Mouse (Mus musculus) embryonic facial prominence, embryonic 11.5 days (tissue): ENCODE measurements at regions not wholly inside any gene's neighbourhood (a gene's known extent, or its start where the extent isn't known, plus 50 kb on each side); places are given as distances from the start of the nearest gene placed in this dataset.

Experiments
- ATAC-seq: fragments of 200-750 bp; cut with Nextera tagmentation; replicated peaks from 2 replicates; pipeline ENCODE4 v1.8.0; 2017; ENCODE audit warnings: low read depth; ENCODE audit not compliant: insufficient number of reproducible peaks, low FRiP score, low TSS enrichment
- DNase-seq: peaks from one replicate; pipeline ENCODE4 v3.0.0-alpha.2; 2015; ENCODE audit warnings: low spot score
- H3K27ac ChIP-seq: fragments of 300-500 bp; sonication (generic); replicated peaks from 2 replicates; pipeline ENCODE4 v1.5.1; 2014; ENCODE audit warnings: mild to moderate bottlenecking, low read depth, low read length, control low read depth
- H3K27me3 ChIP-seq: fragments of 300-500 bp; sonication (generic); 2 replicates; pipeline ENCODE4 v1.6.1; 2014; ENCODE audit warnings: mild to moderate bottlenecking, low read length, moderate library complexity, mixed read lengths; ENCODE audit not compliant: control insufficient read depth, insufficient read depth
- H3K36me3 ChIP-seq: fragments of 300-500 bp; sonication (generic); replicated peaks from 2 replicates; pipeline ENCODE4 v1.6.1; 2014; ENCODE audit warnings: low read depth, mild to moderate bottlenecking, low read length, moderate library complexity, mixed read lengths; ENCODE audit not compliant: control insufficient read depth, insufficient read depth
- H3K4me1 ChIP-seq: fragments of 300-500 bp; sonication (generic); 2 replicates; pipeline ENCODE4 v1.6.1; 2014; ENCODE audit warnings: low read length, mixed read lengths; ENCODE audit not compliant: control insufficient read depth, insufficient read depth
- H3K4me2 ChIP-seq: fragments of 300-500 bp; sonication (generic); 2 replicates; pipeline ENCODE4 v1.6.1; 2014; ENCODE audit warnings: low read depth, mild to moderate bottlenecking, control low read depth, low read length, moderate library complexity
- H3K4me3 ChIP-seq: fragments of 300-500 bp; sonication (generic); 2 replicates; pipeline ENCODE4 v1.5.1; 2014; ENCODE audit warnings: low read depth, low read length, control low read depth
- H3K9ac ChIP-seq: fragments of 300-500 bp; sonication (generic); replicated peaks from 2 replicates; pipeline ENCODE4 v1.6.1; 2014; ENCODE audit warnings: mild to moderate bottlenecking, control low read depth, low read length
- H3K9me3 ChIP-seq: fragments of 300-500 bp; sonication (generic); replicated peaks from 2 replicates; pipeline ENCODE4 v1.6.1; 2016; ENCODE audit warnings: mild to moderate bottlenecking, low read length, inconsistent platforms, mixed read lengths; ENCODE audit not compliant: control insufficient read depth
- WGBS: fragments of 180-500 bp; shearing (Covaris S2); extraction: QIAGEN DNeasy Blood & Tissue Kit; methylation state at CpG from one replicate; pipeline ENCODE4 v1.1.7; 2014; 5-methylcytosine and 5-hydroxymethylcytosine counted together

DNA sequence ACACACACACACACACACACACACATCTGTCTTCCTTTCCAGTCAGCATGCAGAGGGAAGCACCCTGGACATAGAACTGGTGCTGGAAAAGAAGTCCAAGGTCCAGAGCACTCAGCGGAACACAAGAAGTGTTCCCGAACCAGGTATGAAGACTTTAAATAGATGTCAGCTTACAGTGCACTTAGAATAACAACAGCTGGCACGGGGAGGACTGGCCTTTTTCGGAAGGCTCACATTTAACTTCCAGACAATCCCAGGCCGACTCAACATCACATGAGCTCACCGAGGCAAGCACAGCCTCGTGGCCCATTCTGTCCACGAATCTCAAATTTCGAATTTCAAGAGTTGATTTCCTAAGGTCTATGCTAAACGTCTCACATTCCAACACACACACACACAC, 70.9 kb upstream of the Slc25a33 start:
- WGBS = 57% methylated on average over 10 of the region's 10 CpGs
- H3K9me3 ChIP-seq = no peaks in the 10 kb centered on the region
- H3K4me2 ChIP-seq = no peak overlapping the region
- no peak for ATAC-seq
- no peaks in the 10 kb centered on the region for H3K36me3 ChIP-seq
- H3K27me3 ChIP-seq = no peaks in the 10 kb centered on the region
- H3K4me1 ChIP-seq = no peaks in the 10 kb centered on the region
- no peak for DNase-seq
- no peak overlapping the region for H3K27ac ChIP-seq
- H3K9ac ChIP-seq = no peak overlapping the region
- no peak overlapping the region for H3K4me3 ChIP-seq

DNA sequence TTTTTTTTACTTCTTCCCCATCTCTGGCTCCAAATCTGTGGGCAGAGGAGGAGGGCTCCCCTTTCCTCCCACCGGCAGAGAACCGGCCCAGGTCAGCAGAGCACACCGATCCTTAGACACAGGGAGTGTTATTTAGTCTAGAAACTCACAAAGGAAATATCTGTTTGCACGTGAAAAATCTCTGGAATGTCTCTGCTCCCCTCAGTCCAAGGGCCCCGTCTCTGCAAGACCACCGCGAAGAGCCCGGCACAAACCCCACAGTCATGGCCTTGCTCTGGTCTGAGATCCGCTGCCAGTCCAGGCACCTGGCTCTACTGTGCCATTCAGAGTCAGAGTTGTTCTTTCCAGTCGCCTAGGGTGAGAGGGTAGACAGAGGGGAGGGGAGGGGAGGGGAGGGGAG, 69.7 kb upstream of the Slc25a33 start:
- H3K9ac ChIP-seq = no peak overlapping the region
- H3K36me3 ChIP-seq = no peaks in the 10 kb centered on the region
- no peak overlapping the region for H3K4me2 ChIP-seq
- DNase-seq = peak; percentile 50
- WGBS = 22% methylated on average over 9 of the region's 10 CpGs
- no peaks in the 10 kb centered on the region for H3K4me1 ChIP-seq
- H3K9me3 ChIP-seq = no peaks in the 10 kb centered on the region
- no peak for ATAC-seq
- no peaks in the 10 kb centered on the region for H3K27me3 ChIP-seq
- no peak overlapping the region for H3K27ac ChIP-seq
- H3K4me3 ChIP-seq = no peak overlapping the region

DNA sequence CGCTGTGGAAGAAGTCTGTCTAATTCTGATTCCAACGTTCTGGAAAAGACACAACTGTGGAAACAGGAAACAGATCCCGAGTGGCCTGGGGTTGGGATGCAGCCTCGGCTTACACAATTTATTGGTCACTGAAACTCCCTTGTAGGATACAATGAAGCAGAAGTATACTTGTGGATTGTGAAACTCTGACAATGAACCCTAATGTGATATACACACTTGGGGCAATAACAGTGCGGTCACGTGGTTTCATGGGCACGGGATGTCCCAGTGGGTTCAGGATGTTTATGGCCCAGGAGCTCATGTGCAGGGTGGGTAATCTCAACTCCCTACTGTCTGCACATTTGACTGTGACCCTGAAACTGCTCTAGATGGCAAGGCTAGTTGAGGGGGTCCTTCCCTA, 68.8 kb upstream of the Slc25a33 start:
- ATAC-seq = no peak
- DNase-seq = no peak
- Histone ChIP-seq H3K4me1 (no peaks in the 10 kb centered on the region), H3K4me2 (no peak overlapping the region), H3K27ac (peak overlapping the region; percentile 62), H3K36me3 (no peaks in the 10 kb centered on the region), H3K27me3 (no peaks in the 10 kb centered on the region), H3K4me3 (no peak overlapping the region), H3K9ac (no peak overlapping the region), H3K9me3 (no peaks in the 10 kb centered on the region)
- 88% methylated on average over 7 of the region's 7 CpGs for WGBS

DNA sequence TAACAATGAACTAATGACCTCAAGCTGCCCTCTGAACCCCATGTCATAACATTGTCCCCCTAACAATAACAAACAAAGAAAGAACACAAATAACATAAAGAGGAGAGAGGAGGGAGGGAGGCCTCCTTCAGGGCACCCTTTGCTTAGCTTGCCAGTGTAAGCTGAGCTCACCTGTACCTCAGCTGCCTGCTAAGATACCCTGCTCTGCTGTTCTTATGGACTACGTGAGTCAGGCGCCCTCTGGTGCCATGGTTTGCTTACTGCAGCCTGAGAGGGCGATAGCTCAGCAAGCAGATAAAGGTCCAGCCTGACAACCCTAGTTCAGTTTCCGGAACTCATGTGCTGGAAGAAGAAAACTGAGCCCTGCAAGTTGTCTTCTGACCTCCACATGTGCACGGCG, 67.8 kb upstream of the Slc25a33 start:
- H3K27ac ChIP-seq = no peak overlapping the region
- H3K27me3 ChIP-seq = no peaks in the 10 kb centered on the region
- ATAC-seq = no peak
- H3K36me3 ChIP-seq = no peaks in the 10 kb centered on the region
- no peak overlapping the region for H3K9ac ChIP-seq
- H3K4me2 ChIP-seq = no peak overlapping the region
- no peaks in the 10 kb centered on the region for H3K4me1 ChIP-seq
- H3K9me3 ChIP-seq = no peaks in the 10 kb centered on the region; the same call in 1 of the 2 replicates
- WGBS = 60% methylated on average over 6 of the region's 6 CpGs
- peak; percentile 61 for DNase-seq
- no peak overlapping the region for H3K4me3 ChIP-seq

GRCm38 (mm10) chr4:149840511-149841292, 66.6 kb upstream of the Slc25a33 start:
- no peaks in the 10 kb centered on the region for H3K27me3 ChIP-seq
- H3K4me1 ChIP-seq = no peaks in the 10 kb centered on the region
- DNase-seq (no peak), ATAC-seq (no peak)
- no peak overlapping the region for H3K9ac ChIP-seq
- no peaks in the 10 kb centered on the region for H3K36me3 ChIP-seq
- WGBS = 65% methylated on average over 12 of the region's 12 CpGs
- H3K27ac ChIP-seq = no peak overlapping the region
- no peak overlapping the region for H3K4me3 ChIP-seq
- H3K9me3 ChIP-seq = no peaks in the 10 kb centered on the region; the same call in 1 of the 2 replicates
- H3K4me2 ChIP-seq = no peak overlapping the region

DNA sequence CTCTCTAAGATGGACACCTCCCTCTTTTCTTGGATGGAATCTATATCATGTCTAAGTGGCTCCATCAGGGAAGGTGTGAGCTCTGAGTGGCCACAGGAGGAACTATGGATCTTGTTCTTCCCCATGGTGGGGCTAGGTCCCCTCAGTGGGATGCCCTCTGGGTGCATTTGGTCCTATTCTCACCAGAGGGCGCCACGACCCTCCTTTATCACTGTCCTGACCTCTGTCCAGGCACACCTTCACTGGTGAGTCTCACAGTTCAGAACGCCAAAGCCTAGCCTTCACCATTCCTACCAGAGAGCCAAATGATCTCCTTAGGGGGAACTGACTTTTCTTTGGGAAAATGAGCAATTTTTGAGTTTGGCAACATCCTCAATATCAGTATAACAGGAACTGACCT, 64.6 kb upstream of the Slc25a33 start:
- Histone ChIP-seq H3K9me3 (no peaks in the 10 kb centered on the region; the same call in 1 of the 2 replicates), H3K27me3 (no peaks in the 10 kb centered on the region), H3K4me2 (no peak overlapping the region), H3K4me1 (no peaks in the 10 kb centered on the region), H3K9ac (no peak overlapping the region), H3K36me3 (no peaks in the 10 kb centered on the region), H3K4me3 (no peak overlapping the region), H3K27ac (no peak overlapping the region)
- ATAC-seq (no peak), DNase-seq (peak; percentile 55)
- 11% methylated on average over 3 of the region's 3 CpGs for WGBS

DNA sequence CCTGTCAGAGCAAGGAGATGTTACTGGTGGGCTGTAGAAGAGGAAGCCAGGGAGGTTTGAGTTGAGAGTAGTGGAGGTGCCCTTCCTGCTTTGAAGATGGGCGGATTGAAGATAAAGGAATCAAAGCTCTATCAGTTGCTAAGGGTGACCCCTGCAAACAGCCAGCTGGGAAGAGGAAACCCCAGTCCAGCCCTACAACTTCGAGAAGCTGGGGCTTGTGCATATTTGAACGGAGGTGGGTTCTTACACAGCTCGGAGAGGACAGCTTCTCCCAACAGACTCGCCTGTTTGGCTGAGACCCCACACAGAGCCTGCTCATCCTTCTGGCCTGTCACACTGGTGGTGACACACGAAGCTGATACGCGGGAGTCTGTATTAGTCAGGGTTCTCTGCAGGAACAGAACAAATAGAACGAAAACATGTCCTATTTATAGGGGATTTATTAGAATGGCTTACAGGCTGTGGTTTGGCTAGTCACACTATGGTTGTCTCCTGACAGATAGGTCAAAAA, 60.6 kb upstream of the Slc25a33 start:
- no peaks in the 10 kb centered on the region for H3K27me3 ChIP-seq
- 83% methylated on average over 9 of the region's 9 CpGs for WGBS
- H3K9ac ChIP-seq = no peak overlapping the region
- no peaks in the 10 kb centered on the region for H3K4me1 ChIP-seq
- no peak overlapping the region for H3K4me2 ChIP-seq
- DNase-seq = no peak
- ATAC-seq = no peak
- H3K27ac ChIP-seq = no peak overlapping the region
- H3K4me3 ChIP-seq = no peak overlapping the region
- no peaks in the 10 kb centered on the region; the same call in 1 of the 2 replicates for H3K9me3 ChIP-seq
- H3K36me3 ChIP-seq = no peaks in the 10 kb centered on the region

GRCm38 (mm10) chr4:149832446-149833101, 58.5 kb upstream of the Slc25a33 start:
- 44% methylated on average over 10 of the region's 10 CpGs for WGBS
- Histone ChIP-seq H3K4me1 (no peaks in the 10 kb centered on the region), H3K9ac (peak overlapping the region; percentile 11; the same call in 1 of the 2 replicates), H3K4me3 (no peak overlapping the region), H3K36me3 (no peaks in the 10 kb centered on the region), H3K27ac (no peak overlapping the region), H3K9me3 (no peaks in the 10 kb centered on the region; the same call in 1 of the 2 replicates), H3K4me2 (no peak overlapping the region), H3K27me3 (no peaks in the 10 kb centered on the region)
- ATAC-seq = no peak; the same call in 1 of the 2 replicates
- DNase-seq = no peak
